In genomic region chr2:135733926-135734510, GRCm38 (mm10) we compare ENCODE assay signal across 12 mouse cellular contexts.
A peak's percentile ranks its signal among the peaks of the same experiment; 100 is the strongest.
DNase-seq lines count a peak whose midpoint lies in the region; ATAC-seq and TF ChIP-seq lines count a peak whose summit lies in the region.
"Had no signal": no experiment of that assay in that cellular context is flagged by ENCODE, and none has a peak within 500 bp of the region (broad histone marks: within the 10 kb centered on the region; RNA-seq: fewer than 3 reads in every experiment).

No protein-coding gene starts in this region.

- 55% methylated on average over 10 of the region's 10 CpGs for WGBS in heart, postnatal 0 days
- WGBS in midbrain, embryonic 11.5 days, result 40% methylated on average over 10 of the region's 10 CpGs
- WGBS in midbrain, embryonic 15.5 days, result 38% methylated on average over 10 of the region's 10 CpGs
- 19% methylated on average over 10 of the region's 10 CpGs for WGBS in forebrain, embryonic 16.5 days

- no peak overlapping the region for H3K27ac ChIP-seq in heart, postnatal 0 days (ENCODE audit: low read depth)
- no peak overlapping the region for H3K27ac ChIP-seq in midbrain, embryonic 11.5 days (ENCODE audit: low read depth, low read length)
- no peak overlapping the region for H3K27ac ChIP-seq in midbrain, embryonic 15.5 days
- H3K27ac ChIP-seq in forebrain, embryonic 16.5 days (ENCODE audit: low read length), result no peak overlapping the region

- H3K4me3 ChIP-seq in heart, postnatal 0 days (ENCODE audit: low read depth, low read length), result no peak overlapping the region
- no peak overlapping the region for H3K4me3 ChIP-seq in midbrain, embryonic 11.5 days (ENCODE audit: low read depth, low read length)
- H3K4me3 ChIP-seq in midbrain, embryonic 15.5 days, result no peak overlapping the region
- no peak overlapping the region for H3K4me3 ChIP-seq in forebrain, embryonic 16.5 days (replicated peaks; ENCODE audit: low read length)

- peaks cover 33% of the 10 kb centered on the region for H3K4me1 ChIP-seq in heart, postnatal 0 days (ENCODE audit: control insufficient read depth, insufficient read depth)
- H3K4me1 ChIP-seq in midbrain, embryonic 11.5 days (ENCODE audit: control insufficient read depth, insufficient read depth, low read length), result peaks cover 2% of the 10 kb centered on the region; the same call in 1 of the 2 replicates
- H3K4me1 ChIP-seq in midbrain, embryonic 15.5 days, result peaks cover 11% of the 10 kb centered on the region; the same call in 1 of the 2 replicates
- peaks cover 5% of the 10 kb centered on the region; the same call in 1 of the 2 replicates for H3K4me1 ChIP-seq in forebrain, embryonic 16.5 days (replicated peaks; ENCODE audit: control insufficient read depth, insufficient read depth, low read length)

- H3K9ac ChIP-seq in heart, postnatal 0 days (replicated peaks; ENCODE audit: low read depth, low read length), result no peak overlapping the region
- no peak overlapping the region for H3K9ac ChIP-seq in midbrain, embryonic 11.5 days (ENCODE audit: low read length)
- H3K9ac ChIP-seq in midbrain, embryonic 15.5 days, result no peak overlapping the region
- H3K9ac ChIP-seq in forebrain, embryonic 16.5 days (replicated peaks; ENCODE audit: low read depth, low read length), result no peak overlapping the region

- ATAC-seq in heart, postnatal 0 days (ENCODE audit: insufficient read depth, low read depth), result peak; percentile 25; the same call in 1 of the 2 replicates
- peak; percentile 28; the same call in 1 of the 2 replicates for ATAC-seq in midbrain, embryonic 11.5 days (ENCODE audit: low FRiP score)
- no peak; the same call in 1 of the 2 replicates for ATAC-seq in midbrain, embryonic 15.5 days (replicated peaks)
- peak; percentile 55 for ATAC-seq in forebrain, embryonic 16.5 days
- ATAC-seq in granulocyte monocyte progenitor cell, adult 5-6 weeks (replicated peaks; ENCODE audit: poor library complexity, severe bottlenecking), result no peak

- H3K27me3 ChIP-seq in heart, postnatal 0 days (ENCODE audit: control insufficient read depth, insufficient read depth, low read length), result no peaks in the 10 kb centered on the region
- H3K27me3 ChIP-seq in midbrain, embryonic 11.5 days (ENCODE audit: control insufficient read depth, insufficient read depth, low read length), result no peaks in the 10 kb centered on the region
- H3K27me3 ChIP-seq in midbrain, embryonic 15.5 days (replicated peaks), result no peaks in the 10 kb centered on the region
- H3K27me3 ChIP-seq in forebrain, embryonic 16.5 days (replicated peaks; ENCODE audit: control insufficient read depth, insufficient read depth, low read length), result no peaks in the 10 kb centered on the region
- H3K27me3 ChIP-seq: CH12.LX had no signal

- TF ChIP-seq CTCF in heart, postnatal 0 days (IDR thresholded peaks at IDR 0.05; ENCODE audit: low read depth), result peak; percentile 47

- TF ChIP-seq EP300 in heart, postnatal 0 days (IDR thresholded peaks at IDR 0.05; ENCODE audit: low read depth), result no peak

- no peaks in the 10 kb centered on the region for H3K9me3 ChIP-seq in heart, postnatal 0 days (replicated peaks; ENCODE audit: control insufficient read depth, low read length)
- no peaks in the 10 kb centered on the region for H3K9me3 ChIP-seq in midbrain, embryonic 11.5 days (ENCODE audit: control insufficient read depth, low read length)
- no peaks in the 10 kb centered on the region for H3K9me3 ChIP-seq in midbrain, embryonic 15.5 days
- no peaks in the 10 kb centered on the region for H3K9me3 ChIP-seq in forebrain, embryonic 16.5 days (ENCODE audit: control insufficient read depth, low read length)

- DNase-seq in heart, postnatal 0 days (ENCODE audit: low spot score), result no peak
- no peak for DNase-seq in heart, adult 18-20 months
- no peak for DNase-seq in midbrain, embryonic 11.5 days (ENCODE audit: low spot score, missing footprints)
- no peak for DNase-seq in right cerebral cortex, postnatal 10 days (ENCODE audit: low spot score in 2 of 2)
- DNase-seq: adrenal gland, adult 2 months; cerebellum, adult 9-11 months; thymus, adult 18-20 months had no signal

- H3K4me2 ChIP-seq in heart, postnatal 0 days (ENCODE audit: low read depth, low read length), result no peak overlapping the region
- no peak overlapping the region for H3K4me2 ChIP-seq in midbrain, embryonic 11.5 days
- H3K4me2 ChIP-seq in midbrain, embryonic 15.5 days, result no peak overlapping the region
- H3K4me2 ChIP-seq in forebrain, embryonic 16.5 days (ENCODE audit: low read length), result no peak overlapping the region
- H3K4me2 ChIP-seq: liver, embryonic 11.5 days had no signal

- no peaks in the 10 kb centered on the region for H3K36me3 ChIP-seq in heart, postnatal 0 days (replicated peaks; ENCODE audit: control insufficient read depth, insufficient read depth, low read length)
- H3K36me3 ChIP-seq in midbrain, embryonic 11.5 days (ENCODE audit: control insufficient read depth, insufficient read depth, low read length), result no peaks in the 10 kb centered on the region
- H3K36me3 ChIP-seq in midbrain, embryonic 15.5 days (replicated peaks), result no peaks in the 10 kb centered on the region
- no peaks in the 10 kb centered on the region for H3K36me3 ChIP-seq in forebrain, embryonic 16.5 days (ENCODE audit: control insufficient read depth, insufficient read depth)

Comparison
In these comparisons a context has a peak if more than half of its experiments do, and no peak if none do; other contexts are left out.
1. ATAC-seq: peak in heart, postnatal 0 days (single experiment), midbrain, embryonic 11.5 days (single experiment) and forebrain, embryonic 16.5 days (single experiment); none in midbrain, embryonic 15.5 days (single experiment) and granulocyte monocyte progenitor cell, adult 5-6 weeks (single experiment).